15 mouse cellular contexts compared by ENCODE assay signal in genomic region chr2:173432258-173432657, GRCm38 (mm10).
DNase-seq lines count a peak whose midpoint lies in the region; ATAC-seq and TF ChIP-seq lines count a peak whose summit lies in the region.
"Had no signal": no experiment of that assay in that cellular context is flagged by ENCODE, and none has a peak within 500 bp of the region (broad histone marks: within the 10 kb centered on the region; RNA-seq: fewer than 3 reads in every experiment).

No protein-coding gene starts in this region.

- peaks cover 5% of the 10 kb centered on the region; the same call in 1 of the 2 replicates for H3K9me3 ChIP-seq in heart, embryonic 12.5 days (replicated peaks)
- H3K9me3 ChIP-seq in forebrain, embryonic 13.5 days (replicated peaks), result no peaks in the 10 kb centered on the region
- H3K9me3 ChIP-seq: hindbrain, embryonic 13.5 days; liver, embryonic 12.5 days had no signal

- peak; percentile 62 to 82 for DNase-seq in heart, adult 18-20 months
- DNase-seq in 3134 (ENCODE audit: extremely low read depth, insufficient read length, low spot score), result peak; percentile 37
- DNase-seq in heart, adult 2 months, result peak; percentile 54 to 79
- peak; percentile 10 to 20 for DNase-seq in kidney, postnatal 36 days
- DNase-seq in testis, postnatal 10 days (ENCODE audit: low spot score), result no peak
- no peak for DNase-seq in frontal cortex, postnatal 14 days (ENCODE audit: low spot score in 2 of 2)
- DNase-seq: adrenal gland, postnatal 14 days; B cell, adult 2 months; cerebellum, adult 8-10 months; layer of hippocampus, postnatal 36 days; thymus, postnatal 36 days had no signal

- H3K36me3 ChIP-seq in heart, embryonic 12.5 days, result no peaks in the 10 kb centered on the region
- no peaks in the 10 kb centered on the region for H3K36me3 ChIP-seq in heart, adult 2 months (ENCODE audit: control insufficient read depth, insufficient read depth, low read length)
- H3K36me3 ChIP-seq in forebrain, embryonic 13.5 days (ENCODE audit: poor library complexity, severe bottlenecking), result no peaks in the 10 kb centered on the region
- H3K36me3 ChIP-seq: hindbrain, embryonic 13.5 days; liver, embryonic 12.5 days had no signal

- H3K27ac ChIP-seq in heart, embryonic 12.5 days (ENCODE audit: poor library complexity, severe bottlenecking), result no peak overlapping the region
- no peak overlapping the region; the same call in 1 of the 2 replicates for H3K27ac ChIP-seq in heart, adult 2 months
- no peak overlapping the region for H3K27ac ChIP-seq in forebrain, embryonic 13.5 days
- H3K27ac ChIP-seq: hindbrain, embryonic 13.5 days; liver, embryonic 12.5 days had no signal

- H3K9ac ChIP-seq in heart, embryonic 12.5 days, result no peak overlapping the region
- no peak overlapping the region for H3K9ac ChIP-seq in heart, adult 2 months (ENCODE audit: low read depth, low read length)
- no peak overlapping the region for H3K9ac ChIP-seq in forebrain, embryonic 13.5 days
- H3K9ac ChIP-seq: hindbrain, embryonic 13.5 days; liver, embryonic 12.5 days had no signal

- no peak for TF ChIP-seq CTCF in heart, adult 2 months (IDR thresholded peaks at IDR 0.05)

- 42% methylated on average over 3 of the region's 3 CpGs for WGBS in heart, embryonic 12.5 days
- 31% methylated on average over 3 of the region's 3 CpGs for WGBS in heart, adult 2 months
- WGBS in forebrain, embryonic 13.5 days, result 61% methylated on average over 3 of the region's 3 CpGs

- TF ChIP-seq POLR2A in heart, adult 2 months (IDR thresholded peaks at IDR 0.05; ENCODE audit: insufficient read depth, low read depth, low read length), result no peak

- no peak for ATAC-seq in heart, embryonic 12.5 days (ENCODE audit: insufficient number of reproducible peaks, low FRiP score)
- no peak for ATAC-seq in forebrain, embryonic 13.5 days
- ATAC-seq: liver, embryonic 12.5 days had no signal

- no peak overlapping the region for H3K4me2 ChIP-seq in heart, embryonic 12.5 days
- H3K4me2 ChIP-seq in forebrain, embryonic 13.5 days, result no peak overlapping the region
- H3K4me2 ChIP-seq: hindbrain, embryonic 13.5 days; liver, embryonic 12.5 days had no signal

- H3K79me2 ChIP-seq in heart, adult 2 months (replicated peaks; ENCODE audit: control insufficient read depth, insufficient read depth, low read length), result no peaks in the 10 kb centered on the region

- peak; percentile 31; the same call in 1 of the 2 replicates for TF ChIP-seq EP300 in heart, adult 2 months (IDR thresholded peaks at IDR 0.05; ENCODE audit: insufficient read depth, low read depth, low read length)

- H3K4me3 ChIP-seq in heart, embryonic 12.5 days, result no peak overlapping the region
- H3K4me3 ChIP-seq in heart, adult 2 months, result no peak overlapping the region
- no peak overlapping the region for H3K4me3 ChIP-seq in forebrain, embryonic 13.5 days
- H3K4me3 ChIP-seq: hindbrain, embryonic 13.5 days; liver, embryonic 12.5 days had no signal

- no peaks in the 10 kb centered on the region for H3K4me1 ChIP-seq in heart, embryonic 12.5 days (replicated peaks)
- peaks cover 1% of the 10 kb centered on the region; the same call in 1 of the 2 replicates for H3K4me1 ChIP-seq in heart, adult 2 months (ENCODE audit: control insufficient read depth, insufficient read depth, low read length)
- H3K4me1 ChIP-seq in forebrain, embryonic 13.5 days, result 0 out of 2 replicates have a peak, but pooled peaks cover 2% of the 10 kb centered on the region
- H3K4me1 ChIP-seq: liver, embryonic 12.5 days had no signal

- no peaks in the 10 kb centered on the region; the same call in 1 of the 2 replicates for H3K27me3 ChIP-seq in heart, embryonic 12.5 days (replicated peaks)
- H3K27me3 ChIP-seq in heart, adult 2 months (ENCODE audit: control insufficient read depth, insufficient read depth, low read length), result no peaks in the 10 kb centered on the region
- no peaks in the 10 kb centered on the region for H3K27me3 ChIP-seq in forebrain, embryonic 13.5 days
- H3K27me3 ChIP-seq: liver, embryonic 12.5 days had no signal

- intact Hi-C loops in heart, adult 2 months (cut with DNase I), result loop anchor here (5.0 kb wide), 1 partner anchor 80 kb away; no protein-coding TSS in a partner anchor

Comparison
In these comparisons a context has a peak if more than half of its experiments do, and no peak if none do; other contexts are left out.
1. DNase-seq: peak in heart, adult 18-20 months (2 of 2), 3134 (single experiment), heart, adult 2 months (2 of 2) and kidney, postnatal 36 days (2 of 2); none in testis, postnatal 10 days (single experiment) and frontal cortex, postnatal 14 days (0 of 2).